Mouse (Mus musculus): ENCODE data around the gene Myrip. TPM values are rescaled to one million over a fixed set of nuclear protein-coding genes. Genes with fewer than 3 reads are reported as not detected.

The Myrip gene
- total and polyA plus RNA-seq, 3 experiments, result 0.03 TPM; not detected in 2

GRCm38 (mm10) chr9:120521161-120521560 is 219.8 kb downstream of the Myrip start:
- Histone ChIP-seq H3K9ac (ENCODE audit: control insufficient read depth, low read depth, low read length, poor library complexity, severe bottlenecking) (no peak overlapping the region), H3K79me2 (ENCODE audit: control insufficient read depth, insufficient read depth, low read length, poor library complexity) (no peaks in the 10 kb centered on the region), H3K4me3 (ENCODE audit: control insufficient read depth in 1 of 2, insufficient read depth in 1 of 2, low read depth in 2 of 2, low read length in 2 of 2) (no peak overlapping the region), H3K27me3 (ENCODE audit: control insufficient read depth in 1 of 2, insufficient read depth in 2 of 2, low read length in 2 of 2) (no peaks in the 10 kb centered on the region; a peak in 1 of 4 replicates), H3K36me3 (ENCODE audit: control insufficient read depth in 1 of 2, insufficient read depth in 2 of 2, low read length in 2 of 2) (no peaks in the 10 kb centered on the region), H3K27ac (ENCODE audit: control insufficient read depth, low read depth, low read length) (no peak overlapping the region), H3K9me3 (replicated peaks; ENCODE audit: insufficient read depth, low read length) (no peaks in the 10 kb centered on the region), H3K4me1 (ENCODE audit: control insufficient read depth in 1 of 2, insufficient read depth in 2 of 2, low read length in 2 of 2) (no peaks in the 10 kb centered on the region)
- TF ChIP-seq NRF1 (IDR thresholded peaks at IDR 0.05; ENCODE audit: insufficient read depth, low read depth, low read length, poor library complexity, severe bottlenecking), result no peak
- TF ChIP-seq USF1 (IDR thresholded peaks at IDR 0.05; ENCODE audit: low read depth, low read length), result no peak
- no peak for TF ChIP-seq ZNF384 (IDR thresholded peaks at IDR 0.05; ENCODE audit: low read depth, low read length)
- no peak for TF ChIP-seq KAT2A (conservative IDR thresholded peaks at IDR 0.05; ENCODE audit: low read depth, low read length)
- no peak for TF ChIP-seq ZMIZ1 (IDR thresholded peaks at IDR 0.05; ENCODE audit: low read depth, low read length)
- no peak for TF ChIP-seq MEF2A (IDR thresholded peaks at IDR 0.05; ENCODE audit: extremely low read depth, insufficient replicate concordance, low read depth, low read length, poor library complexity, severe bottlenecking)
- TF ChIP-seq POLR2AphosphoS2 (IDR thresholded peaks at IDR 0.05; ENCODE audit: low read length), result no peak
- TF ChIP-seq POLR2A (IDR thresholded peaks at IDR 0.05; ENCODE audit: control insufficient read depth in 1 of 2, insufficient read depth in 1 of 2, low read depth in 1 of 2, low read length in 2 of 2, poor library complexity in 1 of 2), result no peak
- no peak for TF ChIP-seq POLR2AphosphoS5 (IDR thresholded peaks at IDR 0.05; ENCODE audit: borderline replicate concordance, low read depth, low read length)
- TF ChIP-seq MXI1 (IDR thresholded peaks at IDR 0.05; ENCODE audit: low read depth, low read length), result no peak
- TF ChIP-seq MAX (IDR thresholded peaks at IDR 0.05; ENCODE audit: low read length), result no peak
- TF ChIP-seq SIN3A (IDR thresholded peaks at IDR 0.05; ENCODE audit: low read length), result no peak
- no peak for TF ChIP-seq NELFE (IDR thresholded peaks at IDR 0.05; ENCODE audit: low read depth, low read length)
- no peak for TF ChIP-seq GABPA (IDR thresholded peaks at IDR 0.05; ENCODE audit: low read depth, low read length)
- no peak for TF ChIP-seq CHD2 (IDR thresholded peaks at IDR 0.05; ENCODE audit: low read length)
- TF ChIP-seq UBTF (IDR thresholded peaks at IDR 0.05; ENCODE audit: borderline replicate concordance, insufficient read depth, low read depth, low read length), result no peak
- no peak for TF ChIP-seq RCOR1 (IDR thresholded peaks at IDR 0.05; ENCODE audit: low read depth, low read length)
- TF ChIP-seq SMC3 (IDR thresholded peaks at IDR 0.05; ENCODE audit: low read depth, low read length), result no peak
- DNase-seq (ENCODE audit: low read depth, low spot score), result no peak

Other genes starting within 250 kb of the Myrip start
- gene Cx3cr1, start 231.6 kb upstream of the Myrip start, total RNA-seq (2012; rRNA removed), result not detected in 2 replicates
- gene Cx3cr1, start 231.6 kb upstream of the Myrip start, polyA plus RNA-seq (2012; ENCODE audit: insufficient read depth in 1 of 2, insufficient read length in 2 of 2, low read depth in 1 of 2, low replicate concordance in 2 of 2, missing spikeins in 1 of 2), result not detected
- gene Ccr8, start 209.4 kb upstream of the Myrip start, total RNA-seq (2012; rRNA removed), result not detected in 2 replicates
- gene Ccr8, start 209.4 kb upstream of the Myrip start, polyA plus RNA-seq (2012; ENCODE audit: insufficient read depth in 1 of 2, insufficient read length in 2 of 2, low read depth in 1 of 2, low replicate concordance in 2 of 2, missing spikeins in 1 of 2), result not detected
- gene Slc25a38, start 191.1 kb upstream of the Myrip start, total RNA-seq (2012; rRNA removed), result 76.1 and 87.6 TPM in 2 replicates
- gene Slc25a38, start 191.1 kb upstream of the Myrip start, polyA plus RNA-seq (2012; ENCODE audit: insufficient read depth in 1 of 2, insufficient read length in 2 of 2, low read depth in 1 of 2, low replicate concordance in 2 of 2, missing spikeins in 1 of 2), result 10 to 100 TPM in 1 of 2 experiments, not detected in 1; 81.3 TPM
- 1,584 and 1,827 TPM in 2 replicates for gene Rpsa, start 173.8 kb upstream of the Myrip start, total RNA-seq (2012; rRNA removed)
- 1,000 to 10,000 TPM in 1 of 2 experiments, 100 to 1,000 TPM in 1; 726 to 4,532 TPM for gene Rpsa, start 173.8 kb upstream of the Myrip start, polyA plus RNA-seq (2012; ENCODE audit: insufficient read depth in 1 of 2, insufficient read length in 2 of 2, low read depth in 1 of 2, low replicate concordance in 2 of 2, missing spikeins in 1 of 2)
- not detected in 2 replicates for gene Mobp, start 151.8 kb upstream of the Myrip start, total RNA-seq (2012; rRNA removed)
- not detected for gene Mobp, start 151.8 kb upstream of the Myrip start, polyA plus RNA-seq (2012; ENCODE audit: insufficient read depth in 1 of 2, insufficient read length in 2 of 2, low read depth in 1 of 2, low replicate concordance in 2 of 2, missing spikeins in 1 of 2)
- gene Eif1b, start 190.7 kb downstream of the Myrip start, total RNA-seq (2012; rRNA removed), result 49.8 and 54.3 TPM in 2 replicates
- gene Eif1b, start 190.7 kb downstream of the Myrip start, polyA plus RNA-seq (2012; ENCODE audit: insufficient read depth in 1 of 2, insufficient read length in 2 of 2, low read depth in 1 of 2, low replicate concordance in 2 of 2, missing spikeins in 1 of 2), result 100 to 1,000 TPM in 1 of 2 experiments, not detected in 1; 110 TPM
- gene Entpd3, start 238.3 kb downstream of the Myrip start, total RNA-seq (2012; rRNA removed), result not detected in 2 replicates
- gene Entpd3, start 238.3 kb downstream of the Myrip start, polyA plus RNA-seq (2012; ENCODE audit: insufficient read depth in 1 of 2, insufficient read length in 2 of 2, low read depth in 1 of 2, low replicate concordance in 2 of 2, missing spikeins in 1 of 2), result under 1 TPM in 1 of 2 experiments, not detected in 1; 0.03 TPM

Measured in MEL (cell line).